Mouse (Mus musculus): ENCODE measurements around the gene Apoc4.

The Apoc4 gene

DNA sequence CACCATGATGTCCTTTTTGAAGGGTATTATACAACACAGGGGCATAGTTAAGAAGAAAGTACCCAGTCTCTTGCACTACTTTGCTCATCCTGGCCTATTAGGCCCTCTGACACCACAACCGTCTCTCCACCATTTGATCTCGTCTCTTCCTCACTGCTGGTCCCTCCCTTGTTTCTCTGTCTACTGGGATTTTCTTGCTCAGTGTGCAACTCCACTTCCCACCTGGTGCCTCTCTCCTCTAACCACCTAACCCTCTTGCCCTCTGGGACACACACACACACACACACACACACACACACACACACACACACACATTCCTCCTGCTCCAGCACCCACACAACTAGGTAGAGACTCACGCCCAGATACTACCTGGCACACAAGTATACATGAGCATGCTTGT is 2.4 kb downstream of the Apoc4 start:
- DNase-seq (ENCODE audit: low read depth, low spot score) = no peak

DNA sequence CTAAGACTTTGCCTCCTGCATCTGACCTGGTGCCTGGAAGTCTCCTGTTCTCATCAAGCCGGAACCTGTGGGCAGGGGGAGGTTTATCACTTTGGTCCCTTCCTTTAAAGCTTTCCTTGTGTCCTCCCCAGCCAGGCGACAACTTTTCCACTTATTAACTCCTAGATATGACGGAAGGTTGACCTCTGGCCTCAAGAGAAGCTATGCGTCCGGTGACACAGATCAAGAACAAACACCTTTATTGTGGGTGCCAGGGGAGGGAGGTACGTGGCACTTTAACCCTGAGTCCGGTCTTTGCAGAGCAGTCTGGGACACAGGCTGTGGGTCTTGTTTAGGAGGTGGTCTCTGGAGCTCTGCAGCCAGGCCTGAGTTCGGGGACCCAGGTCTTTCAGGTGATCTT is 3.4 kb downstream of the Apoc4 start, which contains the start of gene Apoc2:
Gene Apoc2 (minus strand): TSS at position 70 of the 400 bp plus-strand sequence.
- DNase-seq (ENCODE audit: low read depth, low spot score) = no peak

DNA sequence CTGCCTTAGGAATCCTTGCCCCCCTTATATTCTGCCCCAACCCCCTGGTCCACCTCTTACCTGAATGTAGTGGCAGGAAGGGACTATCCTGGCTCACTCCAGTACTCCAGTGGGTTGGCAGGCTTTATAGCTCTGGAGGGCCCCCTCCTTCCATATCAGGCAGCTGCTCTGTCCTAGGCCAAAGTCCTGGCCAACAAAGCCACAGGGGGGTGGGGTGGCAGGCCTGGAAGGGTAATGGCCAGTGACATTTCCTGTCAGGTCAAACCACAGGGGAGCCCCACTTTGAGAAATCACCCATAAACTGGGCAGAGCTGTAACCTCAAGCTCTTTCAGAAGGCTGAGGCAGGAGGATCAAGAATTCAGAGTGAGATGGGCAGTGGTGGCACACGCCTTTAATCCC is 4.6 kb downstream of the Apoc4 start:
- no peak for DNase-seq (ENCODE audit: low read depth, low spot score)

DNA sequence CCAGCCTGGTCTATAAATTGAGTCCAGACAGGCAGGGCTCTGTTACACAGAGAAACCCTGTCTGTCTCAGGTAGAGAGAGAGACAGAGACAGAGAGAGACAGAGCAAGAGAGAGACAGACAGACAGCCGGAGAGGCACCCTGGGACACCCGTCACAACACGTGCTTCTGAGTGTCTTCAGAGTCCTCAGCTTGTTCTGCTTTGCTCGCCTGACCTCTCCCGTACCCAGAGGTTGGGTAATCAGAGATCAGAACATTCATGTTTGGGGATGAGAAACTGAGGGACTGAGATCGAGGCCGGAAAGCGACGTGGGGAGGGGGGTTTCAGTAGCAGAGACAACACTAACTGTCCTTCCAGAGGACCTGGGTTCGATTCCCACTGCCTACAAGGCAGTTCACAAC is 5.5 kb downstream of the Apoc4 start:
- no peak for DNase-seq (ENCODE audit: low read depth, low spot score)

DNA sequence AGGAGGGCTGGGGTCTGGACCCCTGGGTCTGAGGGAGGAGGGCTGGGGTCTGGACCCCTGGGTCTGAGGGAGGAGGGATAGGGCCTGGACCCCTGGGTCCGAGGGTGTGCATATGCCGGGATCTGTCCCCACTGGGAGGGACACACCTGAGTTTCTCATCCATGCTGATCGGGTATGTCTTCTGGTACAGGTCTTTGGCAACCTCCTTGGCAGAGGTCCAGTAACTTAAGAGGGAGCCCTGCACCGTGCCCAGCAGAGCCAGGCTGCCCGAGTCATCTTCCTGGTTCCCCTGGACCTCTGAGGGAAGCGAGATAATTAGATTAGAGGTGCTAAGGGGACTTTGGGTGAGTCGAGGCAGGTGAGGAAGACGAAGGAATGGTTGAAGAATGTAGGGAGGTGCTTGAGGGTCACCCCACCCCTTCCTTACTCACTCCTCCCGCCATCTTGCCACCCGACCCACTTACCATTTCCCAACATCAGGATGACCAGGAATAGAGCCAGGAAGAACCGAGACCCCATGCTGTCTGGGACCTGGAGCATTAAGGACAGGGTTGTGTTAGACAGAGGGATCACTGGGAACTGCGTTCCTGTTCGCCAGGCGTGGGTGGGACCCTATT is 8.1 kb downstream of the Apoc4 start:
- DNase-seq (ENCODE audit: low read depth, low spot score) = no peak

DNA sequence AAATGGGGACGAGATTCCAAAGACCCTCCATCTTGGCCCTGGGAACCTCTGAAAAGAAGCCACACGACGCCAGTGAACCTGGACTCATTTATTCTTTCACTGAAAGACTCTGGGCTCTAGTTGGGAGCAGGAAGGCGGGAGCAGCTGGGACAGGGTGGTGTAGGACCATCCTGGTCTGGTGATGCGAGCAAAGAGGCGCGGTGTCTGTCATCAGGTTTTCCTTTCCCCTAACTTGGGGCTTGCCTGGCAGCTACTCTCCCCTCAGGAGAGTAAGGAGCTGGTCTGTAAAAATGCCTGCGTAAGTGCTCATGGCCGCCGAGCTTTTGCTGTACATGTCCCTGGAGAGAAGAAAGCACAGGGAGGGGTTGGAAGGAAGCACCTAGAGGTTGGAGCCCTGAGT is 9.8 kb downstream of the Apoc4 start:
- no peak for DNase-seq (ENCODE audit: low read depth, low spot score)

DNA sequence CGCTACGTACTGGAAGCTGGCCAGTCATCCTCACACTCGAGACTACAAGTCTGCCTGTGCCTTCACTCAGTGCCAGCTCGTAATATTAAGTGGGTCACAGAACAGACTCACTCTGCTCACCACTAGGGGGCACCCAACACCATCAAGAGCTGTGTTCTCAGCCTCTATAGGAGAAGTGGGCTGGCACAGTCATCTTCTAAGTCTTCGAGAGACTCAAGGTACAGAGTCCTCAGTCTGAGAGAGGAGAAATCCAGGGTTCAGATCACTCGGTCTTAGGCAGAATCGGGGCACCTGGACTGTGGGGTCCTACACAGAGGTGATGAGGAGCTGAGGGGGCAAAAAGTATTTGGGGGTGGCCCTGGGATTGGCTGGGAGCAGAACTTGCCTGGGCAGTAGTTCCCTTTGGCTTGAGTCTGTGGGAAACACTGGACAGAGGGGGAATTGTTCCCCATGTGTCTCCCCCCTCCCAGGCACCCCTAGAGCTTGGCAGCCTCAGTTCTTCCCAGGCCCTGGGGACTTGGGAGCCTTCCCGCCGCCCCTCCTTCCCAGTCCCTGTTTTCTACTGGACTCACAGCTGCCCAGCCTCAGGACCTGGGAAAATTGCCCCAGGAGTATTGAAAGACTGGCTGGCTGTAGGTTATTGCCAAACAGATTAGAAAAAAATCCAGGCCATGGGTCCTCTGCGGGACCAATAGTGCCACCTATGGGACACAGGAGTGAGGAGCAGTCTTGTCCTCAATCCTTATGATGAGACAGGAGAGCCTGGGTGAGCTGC is 12.1 kb downstream of the Apoc4 start:
- peak; percentile 88 for DNase-seq (ENCODE audit: low read depth, low spot score)

DNA sequence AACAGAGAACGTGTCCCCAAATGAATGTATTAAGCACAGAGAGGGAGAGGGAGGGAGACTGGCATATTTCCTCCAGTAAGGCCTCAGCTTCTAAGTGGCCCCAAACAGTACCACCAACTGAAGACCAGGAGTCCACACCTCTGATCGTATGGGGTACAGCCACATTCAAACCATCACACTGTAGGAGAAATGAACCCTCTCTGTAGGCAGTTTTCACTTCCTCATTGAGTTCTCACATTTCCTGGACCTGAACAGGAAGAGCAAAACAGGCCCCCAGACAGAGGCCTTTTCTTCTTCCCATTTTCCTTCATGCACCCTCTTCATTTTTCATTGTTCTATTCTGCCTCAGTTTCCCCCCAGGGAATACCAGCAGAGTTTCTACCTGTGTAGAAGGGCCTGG is 13.8 kb downstream of the Apoc4 start:
- DNase-seq (ENCODE audit: low read depth, low spot score) = no peak

DNA sequence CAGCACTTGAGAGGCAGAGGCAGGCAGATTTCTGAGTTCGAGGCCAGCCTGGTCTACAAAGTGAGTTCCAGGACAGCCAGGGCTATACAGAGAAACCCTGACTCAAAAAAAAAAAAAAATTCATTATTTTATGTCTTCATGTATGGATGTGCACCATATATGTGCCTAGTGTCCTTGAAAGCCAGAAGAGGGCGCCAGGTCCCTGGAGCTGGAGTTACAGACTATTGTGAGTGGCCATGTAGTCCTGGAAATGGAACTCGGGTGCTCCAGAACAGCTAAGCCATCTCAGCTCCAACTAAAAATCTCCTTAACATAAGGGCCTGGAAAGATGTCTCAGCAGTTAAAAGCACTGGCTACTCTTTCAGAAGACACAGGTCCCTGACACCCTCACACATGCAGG is 14.5 kb downstream of the Apoc4 start:
- DNase-seq (ENCODE audit: low read depth, low spot score) = no peak

DNA sequence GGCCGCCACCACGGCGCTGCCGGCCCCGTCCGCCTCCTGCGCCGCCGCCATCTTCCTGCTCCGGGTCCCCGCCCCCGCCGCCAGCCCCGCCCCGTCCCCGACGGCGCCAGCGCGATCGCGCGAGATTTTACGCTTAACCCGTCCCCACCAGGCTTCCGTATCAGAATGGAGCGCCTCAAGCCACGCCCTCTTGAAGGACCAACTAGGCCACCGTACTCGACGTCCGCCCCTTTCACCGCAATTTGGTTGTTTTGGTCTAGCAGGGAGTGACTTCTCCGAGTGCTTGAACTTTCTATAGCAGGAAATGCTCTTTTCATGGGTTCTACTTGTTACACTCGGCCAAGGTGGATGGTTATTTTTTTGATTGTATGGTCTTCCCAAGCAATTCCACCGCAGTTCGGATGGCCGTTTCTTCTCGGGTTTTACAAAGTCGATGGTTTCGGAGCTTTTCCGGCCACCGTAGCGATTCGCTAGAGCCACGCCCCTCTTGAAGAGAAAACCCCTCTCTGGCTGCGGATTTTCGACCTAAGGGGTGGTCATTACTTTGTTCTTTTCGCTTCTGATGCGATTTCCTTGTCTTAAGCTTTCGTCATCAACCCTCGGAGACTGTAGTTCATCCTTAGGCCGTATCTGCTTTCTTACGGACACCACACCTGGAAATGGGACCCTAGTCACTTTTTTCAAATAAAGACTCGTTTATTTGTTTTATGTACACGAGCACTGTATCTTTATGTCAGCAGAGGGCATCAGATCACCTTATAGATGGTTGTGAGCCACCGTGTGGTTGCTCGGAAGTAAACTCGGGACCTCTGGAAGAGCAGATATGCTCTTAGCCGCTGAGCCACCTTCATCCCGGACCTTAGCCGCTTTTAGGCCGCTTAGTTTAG is 16.1 kb downstream of the Apoc4 start, which contains the start of gene Clptm1:
Gene Clptm1 (minus strand): TSS at position 79 of the 887 bp plus-strand sequence.
- peak; percentile 98 for DNase-seq (ENCODE audit: low read depth, low spot score)

DNA sequence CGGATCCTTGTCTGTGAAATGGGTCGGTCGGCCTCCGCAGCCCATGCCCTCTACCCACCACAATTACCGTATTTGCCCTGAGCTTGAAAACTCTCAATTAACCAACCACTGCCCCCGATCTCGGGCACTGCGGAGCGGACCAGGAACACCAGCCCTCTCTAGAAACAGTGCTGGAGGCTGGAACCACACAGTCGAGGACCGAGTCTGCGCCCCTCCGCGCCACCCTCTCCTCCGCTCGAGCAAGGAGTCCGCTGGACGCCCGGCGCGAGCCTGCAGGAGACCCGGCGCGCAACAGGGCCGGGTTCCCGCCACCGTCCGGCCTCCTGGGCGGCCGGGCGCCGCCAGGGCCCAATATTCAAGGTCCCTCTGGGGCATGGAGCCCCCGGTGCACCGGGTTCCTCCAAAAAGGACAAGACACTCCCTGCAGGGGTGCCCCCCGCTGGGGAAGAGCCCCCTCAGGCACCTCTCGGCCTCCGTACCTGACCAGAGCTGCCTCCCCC is 16.8 kb downstream of the Apoc4 start:
- DNase-seq (ENCODE audit: low read depth, low spot score) = no peak

DNA sequence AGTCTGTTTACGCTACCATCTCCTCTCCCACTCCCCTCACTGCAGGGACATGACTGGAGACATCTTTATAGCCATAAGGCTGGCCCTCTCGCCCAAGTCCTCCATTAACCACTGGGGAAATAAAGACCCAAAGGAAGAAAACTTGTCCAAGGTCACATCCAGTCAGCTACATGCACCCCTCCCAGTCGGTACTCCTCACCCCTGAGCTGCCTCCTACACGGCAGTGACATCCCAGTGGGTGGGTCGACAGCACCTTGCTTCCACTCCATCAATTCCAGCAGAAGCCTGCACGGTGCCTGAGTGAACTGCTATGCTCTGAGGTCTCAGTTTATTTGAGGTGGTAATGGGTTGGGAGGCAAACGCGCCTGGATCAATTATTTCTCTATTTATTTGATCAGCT is 17.3 kb downstream of the Apoc4 start:
- peak; percentile 13 for DNase-seq (ENCODE audit: low read depth, low spot score)

DNA sequence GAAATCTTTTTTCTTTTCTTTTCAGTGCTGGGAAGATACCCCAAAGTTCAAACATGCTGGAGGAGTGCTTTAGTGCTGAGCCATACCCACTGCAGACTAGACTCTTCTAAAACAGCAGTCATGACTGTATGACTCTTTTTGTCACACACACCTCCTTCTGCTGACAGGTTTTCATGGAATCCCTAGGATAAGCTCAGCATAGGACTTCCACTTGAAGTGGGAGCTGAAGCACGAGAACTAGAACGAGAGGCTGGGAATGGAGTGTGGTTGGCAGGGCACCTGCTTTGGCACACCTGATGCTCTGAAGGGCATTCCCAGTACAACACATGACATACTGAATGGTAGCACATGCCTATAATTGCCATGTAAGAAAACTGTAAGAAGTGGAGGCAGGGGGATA is 28.7 kb downstream of the Apoc4 start:
- no peak for DNase-seq (ENCODE audit: low read depth, low spot score)

DNA sequence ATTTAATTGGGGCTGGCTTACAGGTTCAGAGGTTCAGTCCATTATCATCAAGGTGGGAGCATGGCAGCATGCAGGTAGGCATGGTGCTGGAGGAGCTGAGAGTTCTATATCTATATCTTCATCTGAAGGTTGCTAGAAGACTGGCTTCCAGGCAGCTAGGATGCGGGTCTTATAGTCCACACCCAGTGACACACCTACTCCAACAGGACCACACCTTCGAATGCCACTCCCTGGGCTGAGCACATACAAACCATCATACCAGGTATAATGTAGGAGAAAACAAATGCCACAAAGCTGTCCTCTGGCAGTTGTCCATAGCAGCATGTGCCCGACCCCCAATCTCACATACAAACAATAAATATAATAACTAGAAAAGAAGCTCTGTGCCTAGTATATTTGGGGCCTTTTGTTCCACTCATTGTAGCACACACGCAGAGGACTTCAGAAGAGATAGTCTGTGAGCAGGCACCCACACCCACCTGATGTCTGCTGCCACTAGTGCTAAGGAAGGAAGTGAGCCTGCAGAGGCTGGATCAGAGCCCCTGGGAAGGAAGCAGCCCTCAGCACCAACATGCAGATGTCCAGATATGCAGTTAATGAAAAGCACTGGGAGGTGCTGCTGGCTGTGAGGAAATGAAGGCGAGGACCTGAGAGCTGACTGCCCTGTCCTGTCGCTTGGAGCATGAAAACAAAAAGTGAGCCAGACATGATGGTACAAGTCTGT is 30.1 kb downstream of the Apoc4 start:
- no peak for DNase-seq (ENCODE audit: low read depth, low spot score)

DNA sequence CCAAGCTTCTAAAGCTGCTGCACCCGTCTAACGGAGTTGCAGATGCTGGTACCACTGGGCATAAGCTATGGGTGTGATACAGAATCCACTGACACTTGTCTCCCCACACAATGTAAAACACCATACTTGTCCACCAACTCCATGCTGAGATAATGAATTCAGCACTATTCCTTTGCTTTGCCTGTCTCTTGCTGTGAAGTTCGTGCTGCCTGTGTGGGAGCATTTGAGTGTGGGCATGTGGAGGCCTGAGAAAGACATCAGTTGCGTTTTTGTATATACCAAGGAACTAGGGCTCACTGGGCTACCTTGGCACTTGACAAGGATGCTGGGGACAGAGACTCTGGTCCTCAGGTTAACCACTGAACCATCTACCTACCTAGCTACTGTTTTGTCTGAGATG is 40.1 kb downstream of the Apoc4 start:
- DNase-seq (ENCODE audit: low read depth, low spot score) = no peak

DNA sequence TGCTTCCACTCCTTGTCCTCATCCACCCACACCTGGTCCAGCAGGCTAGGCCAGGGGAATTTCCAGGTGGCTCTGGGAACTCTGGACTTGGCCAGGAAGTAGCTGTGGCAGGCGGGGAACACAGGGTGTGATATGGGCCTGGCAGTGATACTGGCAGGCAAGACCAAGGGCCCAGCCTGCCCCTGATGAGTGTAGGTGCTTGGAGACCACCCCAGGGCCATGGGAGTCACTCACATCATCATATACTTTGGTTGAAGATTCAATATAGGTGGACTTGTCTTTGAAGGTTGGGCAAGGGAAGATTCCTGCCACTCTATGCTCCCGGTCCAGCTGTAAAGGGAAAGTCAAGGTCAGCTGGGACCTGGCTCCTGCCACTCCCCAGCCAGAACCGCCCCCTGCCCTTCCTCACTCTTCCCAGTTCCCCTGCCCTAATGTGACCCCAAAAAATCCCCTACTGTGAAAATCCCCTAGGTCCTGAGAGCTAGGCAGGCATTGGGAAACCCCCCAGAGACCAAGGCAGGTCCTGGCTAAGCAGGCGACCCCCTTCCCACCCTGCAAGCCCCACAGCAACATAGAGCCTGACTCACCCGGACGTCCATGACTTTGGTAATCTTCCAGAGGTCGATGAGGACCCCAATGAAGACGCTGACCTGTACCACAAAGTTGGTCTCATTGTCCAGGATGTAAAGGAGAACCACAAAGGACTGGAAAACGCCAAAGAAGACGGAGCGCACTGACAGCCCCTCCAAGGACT is 46.0 kb downstream of the Apoc4 start:
- DNase-seq (ENCODE audit: low read depth, low spot score) = no peak

DNA sequence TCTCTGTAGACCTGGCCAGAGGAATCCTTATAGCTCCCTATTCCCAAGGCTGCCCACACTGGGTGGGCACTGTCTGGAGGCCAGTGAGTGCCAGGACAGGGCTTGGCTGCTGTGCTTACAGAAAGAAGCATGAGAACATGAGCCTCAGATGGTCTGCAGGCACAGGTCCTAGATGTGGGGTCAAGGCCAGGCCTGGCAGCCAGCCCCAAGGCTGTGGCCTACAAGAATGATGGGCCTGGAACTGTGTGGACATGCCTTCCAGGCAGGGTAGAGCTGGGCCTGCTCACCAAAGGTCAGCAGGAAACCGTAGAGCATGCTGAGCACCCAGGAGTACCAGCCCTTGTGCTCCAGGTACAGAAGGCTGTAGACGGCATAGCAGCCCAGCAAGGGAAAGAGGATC is 46.7 kb downstream of the Apoc4 start:
- no peak for DNase-seq (ENCODE audit: low read depth, low spot score)

DNA sequence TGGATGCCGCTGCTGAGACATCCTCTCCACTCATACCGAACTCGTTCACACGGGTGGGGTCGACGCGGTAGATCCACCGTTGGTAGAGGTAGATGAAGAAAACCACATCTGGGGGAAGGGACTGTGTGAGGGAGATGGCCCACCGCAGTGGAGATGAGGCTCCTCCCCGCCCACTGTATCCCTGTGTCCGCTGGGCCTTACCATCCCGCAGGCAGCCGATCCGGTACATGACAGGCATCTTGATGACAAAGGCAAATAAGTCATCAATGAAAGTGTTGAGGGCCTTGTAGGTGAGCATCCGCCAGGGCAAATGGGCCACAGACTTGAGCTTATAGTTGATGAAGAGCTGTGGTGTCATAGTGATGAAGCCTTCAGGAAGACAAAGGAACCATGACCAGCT is 47.4 kb downstream of the Apoc4 start:
- DNase-seq (ENCODE audit: low read depth, low spot score) = no peak

DNA sequence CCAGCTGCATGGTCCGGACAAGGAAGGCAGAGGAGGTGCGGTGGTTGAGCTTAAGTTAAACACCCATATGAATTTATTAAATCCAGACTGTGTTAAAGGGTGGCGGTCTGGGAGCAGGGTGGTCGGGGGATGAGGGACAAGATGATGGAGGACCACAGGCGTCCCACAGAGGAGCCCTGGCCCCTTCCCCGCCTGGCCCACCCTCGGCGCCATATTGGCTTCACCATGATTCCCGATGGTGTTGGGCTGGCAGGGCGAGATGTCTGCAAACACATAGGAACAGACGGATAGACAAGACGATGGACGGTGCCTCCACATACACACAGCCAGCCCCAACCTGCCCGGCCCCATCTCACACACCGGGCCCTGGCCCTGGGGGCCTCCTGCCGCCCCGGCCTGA is 48.1 kb downstream of the Apoc4 start:
- no peak for DNase-seq (ENCODE audit: low read depth, low spot score)

DNA sequence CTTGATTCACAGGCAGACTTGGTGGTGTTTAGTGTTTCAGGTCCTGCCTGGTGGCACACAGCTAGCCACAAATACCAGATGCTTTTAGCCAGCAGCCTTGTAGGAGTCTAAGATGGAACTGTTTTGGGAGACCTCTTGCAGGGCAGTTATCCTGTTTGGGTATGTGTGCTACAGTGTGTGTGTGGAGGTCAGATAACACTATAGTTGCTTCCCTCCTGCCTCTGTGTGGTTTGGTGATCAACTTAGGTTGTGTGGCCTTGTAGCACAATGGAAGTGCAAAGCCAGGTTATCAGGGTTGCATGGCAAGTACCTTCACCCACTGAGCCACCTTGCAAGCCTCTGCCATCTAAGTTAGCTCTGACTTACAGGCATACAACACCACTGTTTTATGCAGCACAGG is 48.6 kb downstream of the Apoc4 start:
- DNase-seq (ENCODE audit: low read depth, low spot score) = no peak

DNA sequence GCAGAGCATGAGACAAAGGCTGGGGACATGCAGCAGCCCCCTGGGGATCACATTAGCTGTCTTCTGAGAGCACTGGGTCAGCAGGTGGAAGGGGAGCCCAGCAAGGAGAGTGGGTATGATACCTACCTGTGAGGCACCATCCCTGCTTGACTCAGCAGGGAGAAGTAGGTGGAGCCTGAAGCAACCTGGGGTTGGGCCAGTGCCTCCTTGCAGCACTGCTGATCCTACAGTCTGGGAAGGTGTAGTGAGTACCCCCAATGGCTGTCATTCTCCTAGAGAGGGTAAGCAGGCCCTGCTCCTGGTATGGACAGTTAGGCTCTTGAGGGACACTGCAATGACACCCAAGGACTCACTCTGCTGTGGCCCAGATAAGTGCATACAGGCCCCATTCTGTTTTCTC is 49.0 kb downstream of the Apoc4 start:
- DNase-seq (ENCODE audit: low read depth, low spot score) = no peak
